Comparison of ENCODE assay signal across 8 mouse cellular contexts in the genomic region with DNA sequence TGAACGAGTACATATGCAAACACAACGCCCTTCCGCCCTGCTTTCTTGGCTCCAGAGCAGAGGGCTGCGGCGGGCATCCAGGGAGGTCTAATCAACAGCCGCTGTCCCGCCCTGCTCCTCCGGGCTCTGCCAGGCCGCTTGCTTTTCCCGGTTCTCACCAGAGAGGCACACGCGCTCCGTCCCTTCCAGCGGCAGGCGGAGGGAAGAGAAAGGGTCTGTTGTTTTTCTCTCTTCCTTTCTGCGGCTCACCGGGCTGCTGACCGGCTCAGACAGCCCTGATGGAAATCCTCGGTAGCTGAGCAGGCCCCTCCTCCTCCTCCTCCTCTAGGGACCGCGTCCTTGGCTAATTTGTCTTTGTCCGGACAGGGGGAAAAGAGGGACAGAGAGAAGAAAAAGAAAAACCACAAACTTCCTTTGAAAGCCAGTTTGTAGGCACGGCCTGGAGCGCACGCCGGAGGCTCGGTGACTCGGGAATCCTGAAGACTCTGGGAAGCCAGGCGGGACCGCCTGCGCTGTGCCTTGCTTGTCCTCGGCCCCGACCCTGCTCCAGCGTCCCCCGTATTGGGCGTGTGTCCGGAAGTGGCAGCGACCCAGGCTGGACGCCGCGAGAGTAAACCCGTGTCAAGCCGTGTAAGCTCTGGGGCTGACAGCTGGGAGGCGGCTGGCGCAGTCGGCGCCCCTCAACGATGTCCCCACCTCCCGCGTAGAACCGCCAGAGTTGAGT. TPM values are rescaled to one million over a fixed set of nuclear protein-coding genes. Genes with fewer than 3 reads are reported as not detected.
DNase-seq lines count a peak whose midpoint lies in the region; ATAC-seq and TF ChIP-seq lines count a peak whose summit lies in the region.

No protein-coding gene starts in this region.

- peak; percentile 64 for ATAC-seq in embryonic facial prominence, embryonic 11.5 days (replicated peaks; ENCODE audit: insufficient number of reproducible peaks, low FRiP score, low TSS enrichment, low read depth)

- under 1% methylated on average over 50 of the region's 51 CpGs for WGBS in embryonic facial prominence, embryonic 11.5 days
- under 1% methylated on average over 51 of the region's 51 CpGs for WGBS in kidney, adult 2 months

- no peaks in the 10 kb centered on the region for H3K27me3 ChIP-seq in embryonic facial prominence, embryonic 11.5 days (ENCODE audit: control insufficient read depth, insufficient read depth, low read length)
- no peaks in the 10 kb centered on the region for H3K27me3 ChIP-seq in kidney, adult 2 months (replicated peaks; ENCODE audit: control insufficient read depth, insufficient read depth, low read length)

- no peaks in the 10 kb centered on the region for H3K9me3 ChIP-seq in embryonic facial prominence, embryonic 11.5 days (replicated peaks; ENCODE audit: control insufficient read depth, low read length)

- H3K9ac ChIP-seq in embryonic facial prominence, embryonic 11.5 days (replicated peaks; ENCODE audit: low read length), result peak overlapping the region; percentile 84

- peak overlapping the region; percentile 90 for H3K27ac ChIP-seq in embryonic facial prominence, embryonic 11.5 days (replicated peaks; ENCODE audit: low read depth, low read length)
- peak overlapping the region; percentile 87 for H3K27ac ChIP-seq in kidney, adult 2 months (ENCODE audit: insufficient read depth, low read depth, low read length)

- TF ChIP-seq CTCF in kidney, adult 2 months (conservative IDR thresholded peaks at IDR 0.05; ENCODE audit: insufficient read depth, insufficient read length, low read depth, low read length), result peak; percentile 36

- peak; percentile 59 to 75 for DNase-seq in left cerebral cortex, adult 18-20 months (ENCODE audit: low spot score in 2 of 2)
- no peak for DNase-seq in left cerebral cortex, adult 11 months (ENCODE audit: low spot score)
- DNase-seq in embryonic facial prominence, embryonic 11.5 days (ENCODE audit: low spot score), result peak; percentile 85
- DNase-seq in heart, adult 18-20 months, result peak; percentile 90
- peak; percentile 91 for DNase-seq in kidney, adult 2 months
- peak; percentile 90 for DNase-seq in liver
- peak; percentile 39 to 46 for DNase-seq in monocyte, adult 2 months (ENCODE audit: low read depth in 1 of 2, low spot score in 2 of 2)
- peak; percentile 69 to 75 for DNase-seq in spleen, postnatal 36 days (ENCODE audit: low spot score in 2 of 2)

- H3K4me1 ChIP-seq in embryonic facial prominence, embryonic 11.5 days (ENCODE audit: control insufficient read depth, insufficient read depth, low read length), result peaks cover 2% of the 10 kb centered on the region
- H3K4me1 ChIP-seq in kidney, adult 2 months (ENCODE audit: control insufficient read depth, insufficient read depth, low read length), result peaks cover 37% of the 10 kb centered on the region

- peak overlapping the region; percentile 68 for H3K4me3 ChIP-seq in embryonic facial prominence, embryonic 11.5 days (ENCODE audit: low read depth, low read length)
- H3K4me3 ChIP-seq in kidney, adult 2 months (ENCODE audit: insufficient read depth, low read depth, low read length), result peak overlapping the region; percentile 74

- TF ChIP-seq POLR2A in kidney, adult 2 months (IDR thresholded peaks at IDR 0.05; ENCODE audit: low read depth, low read length), result peak; percentile 66

- H3K4me2 ChIP-seq in embryonic facial prominence, embryonic 11.5 days (ENCODE audit: low read depth, low read length), result peak overlapping the region; percentile 87

- no peaks in the 10 kb centered on the region for H3K36me3 ChIP-seq in embryonic facial prominence, embryonic 11.5 days (replicated peaks; ENCODE audit: control insufficient read depth, insufficient read depth, low read depth, low read length)
- no peaks in the 10 kb centered on the region for H3K36me3 ChIP-seq in kidney, adult 2 months (ENCODE audit: control insufficient read depth, insufficient read depth, low read length)

RNA-seq across cellular contexts. Expression of a gene that starts 1.2 kb away (rescaled TPM):
- 10 to 100 TPM; 24.3 to 24.4 TPM for total RNA-seq in left cerebral cortex, adult 18-20 months (2021)
- 25.9 and 28.2 TPM in 2 replicates for polyA plus RNA-seq in embryonic facial prominence, embryonic 11.5 days (2014; fragmentation: Nextera tagmentation; extraction: Ambion mirVana)
- total RNA-seq in heart, adult 18-20 months (2021), result 10 to 100 TPM; 25.5 to 25.6 TPM
- polyA plus RNA-seq in kidney, adult 2 months (2012; rRNA removed), result 25.6 and 27.0 TPM in 2 replicates

RNA-seq across cellular contexts. Expression of a gene that starts 1.9 kb away (rescaled TPM):
- total RNA-seq in left cerebral cortex, adult 18-20 months (2021), result 10 to 100 TPM; 17.0 to 19.7 TPM
- polyA plus RNA-seq in embryonic facial prominence, embryonic 11.5 days (2014; fragmentation: Nextera tagmentation; extraction: Ambion mirVana), result 45.7 and 46.8 TPM in 2 replicates
- total RNA-seq in heart, adult 18-20 months (2021), result 10 to 100 TPM; 19.1 to 23.2 TPM
- 120 and 155 TPM in 2 replicates for polyA plus RNA-seq in kidney, adult 2 months (2012; rRNA removed)

RNA-seq across cellular contexts. Expression of a gene that starts 23.9 kb away (rescaled TPM):
- total RNA-seq in left cerebral cortex, adult 18-20 months (2021), result under 1 TPM; 0.59 to 0.91 TPM
- polyA plus RNA-seq in embryonic facial prominence, embryonic 11.5 days (2014; fragmentation: Nextera tagmentation; extraction: Ambion mirVana), result 1.5 and 1.9 TPM in 2 replicates
- total RNA-seq in heart, adult 18-20 months (2021), result under 1 TPM; 0.59 to 0.65 TPM
- 5.6 and 6.3 TPM in 2 replicates for polyA plus RNA-seq in kidney, adult 2 months (2012; rRNA removed)

RNA-seq across cellular contexts. Expression of a gene that starts 31.6 kb away (rescaled TPM):
- total RNA-seq in left cerebral cortex, adult 18-20 months (2021), result 10 to 100 TPM; 42.0 to 43.5 TPM
- polyA plus RNA-seq in embryonic facial prominence, embryonic 11.5 days (2014; fragmentation: Nextera tagmentation; extraction: Ambion mirVana), result 117 and 118 TPM in 2 replicates
- 10 to 100 TPM; 30.3 to 32.4 TPM for total RNA-seq in heart, adult 18-20 months (2021)
- polyA plus RNA-seq in kidney, adult 2 months (2012; rRNA removed), result 143 and 173 TPM in 2 replicates

RNA-seq across cellular contexts. Expression of a gene that starts 32.0 kb away (rescaled TPM):
- total RNA-seq in left cerebral cortex, adult 18-20 months (2021), result under 1 TPM in 1 of 2 experiments, not detected in 1; 0.63 TPM
- 2.9 and 4.0 TPM in 2 replicates for polyA plus RNA-seq in embryonic facial prominence, embryonic 11.5 days (2014; fragmentation: Nextera tagmentation; extraction: Ambion mirVana)
- not detected for total RNA-seq in heart, adult 18-20 months (2021)
- polyA plus RNA-seq in kidney, adult 2 months (2012; rRNA removed), result 0.09 and 0.41 TPM in 2 replicates
